Mouse (Mus musculus) C2C12 (cell line): Measurements from ENCODE around the gene Gnrhr.
A peak's percentile ranks its signal among the peaks of the same experiment; 100 is the strongest.

Experiments used
- CTCF ChIP-seq: IDR thresholded peaks from one replicate; pipeline ENCODE4 v1.5.1; 2011; ENCODE audit not compliant: control insufficient read depth, insufficient read depth, insufficient read length
- MAX ChIP-seq: IDR thresholded peaks from one replicate; pipeline ENCODE4 v1.6.1; 2011; ENCODE audit warnings: mild to moderate bottlenecking, control low read depth
- USF1 ChIP-seq: IDR thresholded peaks from one replicate; pipeline ENCODE4 v1.6.1; 2011; ENCODE audit warnings: low read depth, mild to moderate bottlenecking, control low read depth, moderate library complexity

DNA sequence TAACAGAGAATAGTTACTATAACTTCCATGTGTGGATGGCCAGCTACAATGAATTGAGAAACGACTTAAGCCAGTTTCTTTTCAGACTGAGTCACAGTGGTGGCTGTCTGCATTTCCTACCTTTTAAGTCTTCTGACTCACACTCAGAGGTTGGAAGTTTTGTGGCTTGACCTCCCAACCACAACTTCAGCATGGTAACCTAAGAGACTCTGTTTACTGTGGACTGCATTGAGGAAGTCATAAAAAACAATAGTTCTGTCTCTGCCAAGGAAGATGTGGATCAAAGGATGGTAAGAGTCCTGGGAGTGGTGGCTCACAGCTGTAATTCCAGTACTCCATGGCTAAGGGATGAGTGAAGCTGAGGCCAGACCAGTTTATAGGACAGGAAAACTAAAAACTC, 47.2 kb upstream of the Gnrhr start:
- no peak for TF ChIP-seq CTCF
- TF ChIP-seq MAX: peak; percentile 54
- no peak for TF ChIP-seq USF1
